Mouse (Mus musculus) intestine, embryonic 15.5 days (tissue): Measurements from ENCODE around the gene Prep. TPM values are rescaled to one million over a fixed set of nuclear protein-coding genes. Genes with fewer than 3 reads are reported as not detected.

Experiments
- ATAC-seq: fragments of 200-750 bp; cut with Nextera tagmentation; 2 replicates; pipeline ENCODE4 v1.8.0; 2017; ENCODE audit warnings: moderate TSS enrichment, moderate library complexity
- H3K27ac ChIP-seq: fragments of 300-500 bp; sonication (generic); 2 replicates; pipeline ENCODE4 v1.5.1; 2015; ENCODE audit warnings: mild to moderate bottlenecking, inconsistent platforms
- H3K27me3 ChIP-seq: fragments of 300-500 bp; sonication (generic); replicated peaks from 2 replicates; pipeline ENCODE4 v1.6.1; 2015; ENCODE audit warnings: inconsistent platforms
- H3K36me3 ChIP-seq: fragments of 300-500 bp; sonication (generic); 2 replicates; pipeline ENCODE4 v1.6.1; 2015; ENCODE audit warnings: inconsistent platforms
- H3K4me1 ChIP-seq: fragments of 300-500 bp; sonication (generic); replicated peaks from 2 replicates; pipeline ENCODE4 v1.6.1; 2015; ENCODE audit warnings: inconsistent platforms
- H3K4me2 ChIP-seq: fragments of 300-500 bp; sonication (generic); replicated peaks from 2 replicates; pipeline ENCODE4 v1.6.1; 2015; ENCODE audit warnings: mild to moderate bottlenecking, inconsistent platforms
- H3K4me3 ChIP-seq: fragments of 300-500 bp; sonication (generic); replicated peaks from 2 replicates; pipeline ENCODE4 v1.5.1; 2015; ENCODE audit warnings: inconsistent platforms
- H3K9ac ChIP-seq: fragments of 300-500 bp; sonication (generic); 2 replicates; pipeline ENCODE4 v1.6.1; 2015; ENCODE audit warnings: inconsistent platforms
- H3K9me3 ChIP-seq: fragments of 300-500 bp; sonication (generic); 2 replicates; pipeline ENCODE4 v1.6.1; 2016; ENCODE audit warnings: inconsistent platforms
- WGBS: fragments of 180-500 bp; shearing (Covaris S2); methylation state at CpG from one replicate; pipeline ENCODE4 v1.1.7; 2015; 5-methylcytosine and 5-hydroxymethylcytosine counted together
- polyA plus RNA-seq: library from polyadenylated mRNA; unstranded; fragments of >200 nt; fragmentation: Nextera tagmentation; extraction: Ambion mirVana; gene quantifications from 2 replicates; pipeline ENCODE4 v1.2.1, GENCODE M21; 2015

Gene Prep
- polyA plus RNA-seq, 1 experiment from 2014 or later, result 25.4 TPM

DNA sequence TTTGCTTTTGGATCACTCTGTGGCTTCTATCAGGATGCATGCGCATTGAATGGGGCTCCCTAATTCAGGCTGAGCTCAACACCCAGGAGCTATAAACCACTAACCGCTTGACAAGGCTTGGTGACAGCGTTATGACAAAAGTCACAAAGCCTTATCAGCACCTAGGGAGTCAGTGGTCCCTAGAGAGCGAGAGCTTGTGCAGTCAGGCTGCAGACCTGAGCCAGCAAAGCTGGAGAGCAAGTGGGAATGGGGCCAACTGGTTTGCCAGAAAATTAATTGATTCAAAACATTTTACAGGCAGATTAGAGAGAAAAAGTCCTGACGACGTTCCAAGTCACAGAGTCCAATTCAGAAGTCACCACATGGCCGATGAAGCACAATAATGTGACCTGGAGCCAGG is 37.1 kb downstream of the Prep start:
- H3K9ac ChIP-seq, result no peak overlapping the region
- ATAC-seq, result no peak
- no peaks in the 10 kb centered on the region for H3K9me3 ChIP-seq
- 57% methylated on average over 7 of the region's 7 CpGs for WGBS
- H3K4me1 ChIP-seq, result no peaks in the 10 kb centered on the region
- H3K27ac ChIP-seq, result no peak overlapping the region
- no peak overlapping the region for H3K4me2 ChIP-seq
- H3K27me3 ChIP-seq, result no peaks in the 10 kb centered on the region
- H3K36me3 ChIP-seq, result peaks cover 11% of the 10 kb centered on the region; the same call in 1 of the 2 replicates
- H3K4me3 ChIP-seq, result no peak overlapping the region

DNA sequence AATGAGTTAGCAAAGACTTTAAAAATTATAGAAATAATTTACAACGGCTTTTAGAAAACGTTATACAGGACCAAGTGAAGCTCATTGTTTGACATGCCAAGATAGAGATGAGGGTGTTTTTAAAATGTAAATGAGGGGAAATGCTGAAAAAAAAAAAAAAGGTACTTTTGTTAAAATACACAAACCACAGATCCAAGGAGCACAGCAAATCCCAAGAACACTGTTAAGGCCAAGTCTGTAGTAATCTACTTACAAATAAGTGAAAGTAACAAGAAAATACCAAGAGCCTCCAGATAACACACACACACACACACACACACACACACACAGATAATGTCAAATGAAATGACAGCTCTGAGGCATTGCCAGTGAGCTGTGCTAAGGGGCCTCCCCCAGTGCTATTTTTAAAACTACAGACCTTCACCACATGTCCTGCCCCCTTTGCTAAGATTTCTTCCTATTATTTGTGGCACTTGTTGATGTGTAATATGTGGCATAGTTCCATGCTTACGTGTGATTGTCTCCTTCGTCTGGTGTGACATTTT is 37.6 kb downstream of the Prep start:
- no peak for ATAC-seq
- no peak overlapping the region for H3K27ac ChIP-seq
- H3K4me2 ChIP-seq, result no peak overlapping the region
- H3K4me1 ChIP-seq, result no peaks in the 10 kb centered on the region
- peaks cover 11% of the 10 kb centered on the region; the same call in 1 of the 2 replicates for H3K36me3 ChIP-seq
- H3K4me3 ChIP-seq, result no peak overlapping the region
- WGBS, result 81% methylated on average over 4 of the region's 4 CpGs
- H3K9me3 ChIP-seq, result no peaks in the 10 kb centered on the region
- no peak overlapping the region for H3K9ac ChIP-seq
- no peaks in the 10 kb centered on the region for H3K27me3 ChIP-seq

DNA sequence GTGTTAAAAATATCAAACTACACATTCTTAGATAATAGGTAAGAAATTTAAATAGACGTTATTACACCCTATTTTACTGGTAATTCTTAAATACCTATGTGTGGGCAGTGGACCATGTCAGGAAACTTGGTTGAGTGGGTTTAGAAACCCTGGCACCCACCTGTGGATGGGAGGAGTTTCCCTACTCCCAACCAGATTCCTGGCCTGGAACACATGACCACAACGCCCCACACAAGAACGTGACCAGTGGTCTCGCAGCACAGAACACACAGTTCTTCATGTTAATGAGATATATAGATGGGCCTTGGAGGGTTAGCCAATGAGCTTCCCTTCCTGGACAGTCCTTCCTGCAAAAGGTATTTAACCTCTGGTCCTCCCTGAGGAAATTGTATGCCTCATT is 39.5 kb downstream of the Prep start:
- H3K9ac ChIP-seq, result no peak overlapping the region
- H3K27me3 ChIP-seq, result no peaks in the 10 kb centered on the region
- 91% methylated on average over 4 of the region's 4 CpGs for WGBS
- no peak for ATAC-seq
- H3K9me3 ChIP-seq, result no peaks in the 10 kb centered on the region
- H3K4me1 ChIP-seq, result no peaks in the 10 kb centered on the region
- H3K36me3 ChIP-seq, result peaks cover 11% of the 10 kb centered on the region; the same call in 1 of the 2 replicates
- no peak overlapping the region for H3K4me2 ChIP-seq
- no peak overlapping the region for H3K4me3 ChIP-seq
- H3K27ac ChIP-seq, result no peak overlapping the region

DNA sequence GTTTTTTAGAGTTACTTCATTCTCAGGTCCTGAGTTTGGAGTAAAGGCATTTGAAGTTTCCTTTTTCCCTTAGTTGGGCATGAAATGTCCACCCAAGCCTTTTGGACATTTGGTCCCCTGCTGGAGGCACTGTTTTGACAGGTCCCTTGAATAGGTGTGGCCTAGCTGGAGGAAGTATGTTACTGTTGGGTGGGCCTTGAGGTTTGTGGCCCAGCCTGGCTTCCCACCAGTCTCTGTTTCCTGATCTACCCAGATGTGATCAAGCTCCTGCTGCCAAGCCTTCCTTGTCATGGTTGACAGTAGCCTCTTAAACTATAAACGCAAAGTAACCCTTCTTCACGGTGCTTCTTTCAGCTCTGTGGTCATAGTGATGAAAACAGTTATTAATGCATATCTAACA is 40.3 kb downstream of the Prep start:
- Histone ChIP-seq H3K4me1 (no peaks in the 10 kb centered on the region), H3K9me3 (no peaks in the 10 kb centered on the region), H3K27me3 (no peaks in the 10 kb centered on the region), H3K27ac (no peak overlapping the region), H3K4me3 (no peak overlapping the region), H3K9ac (no peak overlapping the region), H3K36me3 (peaks cover 11% of the 10 kb centered on the region; the same call in 1 of the 2 replicates), H3K4me2 (no peak overlapping the region)
- 84% methylated on average over 2 of the region's 2 CpGs for WGBS
- ATAC-seq, result no peak

DNA sequence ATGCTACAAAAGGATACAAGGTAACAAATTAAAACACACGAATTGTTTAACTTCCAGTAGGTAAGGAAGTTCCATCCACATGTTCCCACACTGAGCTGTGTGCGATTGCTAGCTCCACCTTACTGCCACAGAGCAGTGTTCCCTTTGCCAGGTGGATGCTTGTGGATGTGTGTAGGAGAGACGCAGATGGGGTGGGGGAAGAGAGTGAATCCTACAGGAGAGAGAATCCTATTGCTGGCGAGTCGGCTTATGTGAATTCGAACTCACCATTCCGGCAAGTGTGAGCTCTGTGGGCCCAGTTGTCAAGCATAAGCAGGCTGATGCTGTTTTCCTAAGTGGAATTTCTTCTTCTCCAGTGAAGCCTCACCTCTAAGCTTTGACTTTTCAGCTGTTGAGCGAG is 42.0 kb downstream of the Prep start:
- Histone ChIP-seq H3K36me3 (peaks cover 11% of the 10 kb centered on the region; the same call in 1 of the 2 replicates), H3K9ac (no peak overlapping the region), H3K9me3 (no peaks in the 10 kb centered on the region), H3K4me3 (no peak overlapping the region), H3K27me3 (no peaks in the 10 kb centered on the region), H3K4me2 (no peak overlapping the region), H3K27ac (no peak overlapping the region), H3K4me1 (0 out of 2 replicates have a peak, but pooled peaks cover 3% of the 10 kb centered on the region)
- 93% methylated on average over 8 of the region's 8 CpGs for WGBS
- no peak for ATAC-seq

DNA sequence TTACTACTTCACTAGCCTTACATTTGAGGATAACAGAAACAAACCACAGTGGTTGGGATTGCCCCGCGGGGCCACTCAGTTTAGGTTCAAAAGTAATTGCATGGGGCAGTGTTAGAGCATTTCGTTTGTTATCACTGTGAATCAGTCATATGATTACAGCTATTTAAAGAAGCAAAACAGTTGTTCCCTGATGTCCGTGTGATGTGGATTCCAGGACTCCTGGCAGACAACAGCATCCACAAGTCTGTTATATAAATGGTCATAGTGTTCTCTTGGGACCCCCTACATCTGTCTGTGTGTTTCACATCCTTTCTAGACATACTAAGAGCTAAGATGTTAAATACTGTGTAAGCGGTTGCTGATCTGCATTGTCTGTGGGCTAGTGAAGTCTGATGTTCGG is 43.0 kb downstream of the Prep start:
- Histone ChIP-seq H3K27ac (no peak overlapping the region), H3K36me3 (peaks cover 14% of the 10 kb centered on the region; the same call in 1 of the 2 replicates), H3K27me3 (no peaks in the 10 kb centered on the region), H3K9me3 (no peaks in the 10 kb centered on the region), H3K4me2 (no peak overlapping the region), H3K9ac (no peak overlapping the region), H3K4me1 (0 out of 2 replicates have a peak, but pooled peaks cover 3% of the 10 kb centered on the region), H3K4me3 (no peak overlapping the region)
- WGBS, result 83% methylated on average over 6 of the region's 6 CpGs
- ATAC-seq, result no peak

DNA sequence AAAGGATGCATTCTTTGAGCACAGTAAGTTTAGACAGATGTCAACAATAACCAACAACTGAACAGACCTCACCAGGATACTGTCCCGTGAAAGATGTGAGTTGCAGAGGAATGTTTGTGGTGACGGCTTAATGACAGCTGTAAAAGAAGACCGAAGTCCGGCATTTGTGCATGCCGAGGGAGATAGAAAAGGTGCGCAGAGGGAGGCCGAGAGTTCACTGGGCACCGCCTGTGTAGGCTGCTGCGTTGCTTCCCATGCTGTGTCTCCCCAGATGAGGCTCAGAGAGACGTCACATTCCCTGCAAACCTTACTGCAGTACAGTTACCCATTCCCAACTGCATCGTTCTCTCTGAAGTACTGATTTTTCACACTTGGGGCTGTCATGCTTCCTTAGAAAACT is 45.9 kb downstream of the Prep start:
- 52% methylated on average over 11 of the region's 11 CpGs for WGBS
- H3K4me2 ChIP-seq, result no peak overlapping the region
- H3K9me3 ChIP-seq, result no peaks in the 10 kb centered on the region
- no peak overlapping the region for H3K27ac ChIP-seq
- H3K9ac ChIP-seq, result no peak overlapping the region
- ATAC-seq, result peak; percentile 94
- no peak overlapping the region for H3K4me3 ChIP-seq
- no peaks in the 10 kb centered on the region for H3K27me3 ChIP-seq
- H3K4me1 ChIP-seq, result 0 out of 2 replicates have a peak, but pooled peaks cover 3% of the 10 kb centered on the region
- peaks cover 24% of the 10 kb centered on the region for H3K36me3 ChIP-seq

DNA sequence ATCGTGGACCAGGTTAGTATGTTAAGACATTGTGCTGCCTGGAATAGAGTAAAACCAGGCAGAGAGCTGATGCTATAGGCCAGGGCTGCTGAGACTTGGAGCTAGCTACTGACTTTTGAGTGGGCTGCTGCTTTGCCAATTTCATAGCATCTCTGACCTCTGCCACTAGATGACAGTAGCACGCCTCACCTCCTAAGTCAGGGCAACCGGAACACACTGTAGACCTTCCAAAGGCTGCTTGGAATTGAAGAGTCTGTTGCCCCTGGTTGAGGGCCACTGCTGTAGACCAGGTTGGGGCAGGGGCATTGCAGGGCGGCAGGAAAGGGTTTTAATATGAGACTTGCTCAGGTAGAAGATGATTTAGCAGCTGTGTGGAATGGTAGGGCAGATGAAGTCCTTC is 47.5 kb downstream of the Prep start:
- ATAC-seq, result peak; percentile 26; the same call in 1 of the 2 replicates
- Histone ChIP-seq H3K36me3 (peaks cover 22% of the 10 kb centered on the region), H3K27ac (no peak overlapping the region), H3K4me2 (no peak overlapping the region), H3K4me3 (no peak overlapping the region), H3K9me3 (no peaks in the 10 kb centered on the region), H3K9ac (no peak overlapping the region), H3K4me1 (0 out of 2 replicates have a peak, but pooled peaks cover 3% of the 10 kb centered on the region), H3K27me3 (no peaks in the 10 kb centered on the region)
- WGBS, result 80% methylated on average over 4 of the region's 4 CpGs

DNA sequence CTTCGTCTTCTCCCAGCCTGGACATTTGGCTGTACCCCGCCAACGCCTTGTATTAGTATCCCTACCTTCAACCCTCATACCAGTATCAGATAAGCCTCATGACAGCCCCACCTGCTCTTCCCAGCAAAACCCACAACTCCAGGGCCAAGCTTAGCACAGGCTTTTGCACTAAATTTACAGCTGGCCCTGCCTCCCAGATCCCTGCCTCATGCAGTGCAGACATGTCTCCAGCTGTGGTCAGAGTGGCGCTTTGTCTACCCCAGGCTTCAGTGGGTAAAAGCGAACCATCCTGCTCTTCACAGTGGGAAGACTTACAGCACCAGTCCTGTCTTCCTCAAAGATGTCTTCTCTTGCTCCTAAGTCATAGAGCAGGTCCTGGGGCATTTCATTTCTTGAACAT is 49.8 kb downstream of the Prep start:
- Histone ChIP-seq H3K9me3 (no peaks in the 10 kb centered on the region), H3K4me2 (no peak overlapping the region), H3K4me1 (0 out of 2 replicates have a peak, but pooled peaks cover 3% of the 10 kb centered on the region), H3K4me3 (no peak overlapping the region), H3K27me3 (no peaks in the 10 kb centered on the region), H3K9ac (no peak overlapping the region), H3K27ac (no peak overlapping the region), H3K36me3 (peaks cover 31% of the 10 kb centered on the region)
- WGBS, result 96% methylated on average over 5 of the region's 5 CpGs
- ATAC-seq, result no peak

DNA sequence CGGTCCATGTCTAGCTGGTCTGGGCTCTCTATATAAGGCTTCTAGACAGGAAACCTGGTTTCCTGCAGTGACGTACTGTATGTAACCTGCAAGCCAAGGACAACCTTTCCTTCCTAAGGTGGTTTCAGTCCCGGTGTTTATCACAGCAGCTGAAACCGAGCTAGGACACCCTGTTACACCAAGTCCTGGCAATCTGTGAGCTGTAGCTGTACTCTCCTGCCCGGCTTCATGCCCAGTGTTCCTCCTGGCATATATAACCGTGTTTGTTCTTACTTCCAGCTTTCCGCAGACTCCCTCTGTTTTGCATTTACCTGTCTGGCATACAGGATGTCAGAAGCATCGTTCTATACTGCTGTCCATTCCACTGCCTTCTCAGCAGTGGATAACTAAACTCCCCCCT is 51.4 kb downstream of the Prep start:
- 91% methylated on average over 8 of the region's 8 CpGs for WGBS
- Histone ChIP-seq H3K27ac (no peak overlapping the region), H3K27me3 (no peaks in the 10 kb centered on the region), H3K4me2 (no peak overlapping the region), H3K9ac (no peak overlapping the region), H3K4me3 (no peak overlapping the region), H3K36me3 (peaks cover 35% of the 10 kb centered on the region), H3K4me1 (no peaks in the 10 kb centered on the region), H3K9me3 (no peaks in the 10 kb centered on the region)
- no peak for ATAC-seq

DNA sequence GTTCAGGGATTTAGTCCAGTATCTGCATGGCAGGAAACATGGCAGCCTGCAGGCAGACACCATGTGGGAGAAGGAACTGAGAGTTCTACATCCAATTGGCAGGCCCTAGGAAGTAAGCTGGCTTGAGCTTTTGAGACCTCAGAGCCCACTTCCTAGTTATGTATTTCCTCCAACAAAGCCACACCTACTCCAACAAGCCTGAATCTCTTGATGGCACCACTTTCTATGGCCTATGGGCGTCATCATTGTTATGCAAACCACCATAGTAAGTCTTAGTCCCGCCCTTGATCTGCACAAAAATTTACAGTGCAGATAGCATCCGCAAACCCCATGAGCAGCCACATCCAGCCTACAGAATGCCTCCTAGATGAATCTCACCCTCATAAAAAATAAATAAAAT is 54.6 kb downstream of the Prep start:
- ATAC-seq, result no peak
- Histone ChIP-seq H3K4me3 (no peak overlapping the region), H3K4me2 (no peak overlapping the region), H3K9me3 (no peaks in the 10 kb centered on the region), H3K9ac (no peak overlapping the region), H3K27ac (no peak overlapping the region), H3K4me1 (no peaks in the 10 kb centered on the region), H3K27me3 (no peaks in the 10 kb centered on the region), H3K36me3 (peaks cover 25% of the 10 kb centered on the region)
- 92% methylated on average over 3 of the region's 3 CpGs for WGBS

DNA sequence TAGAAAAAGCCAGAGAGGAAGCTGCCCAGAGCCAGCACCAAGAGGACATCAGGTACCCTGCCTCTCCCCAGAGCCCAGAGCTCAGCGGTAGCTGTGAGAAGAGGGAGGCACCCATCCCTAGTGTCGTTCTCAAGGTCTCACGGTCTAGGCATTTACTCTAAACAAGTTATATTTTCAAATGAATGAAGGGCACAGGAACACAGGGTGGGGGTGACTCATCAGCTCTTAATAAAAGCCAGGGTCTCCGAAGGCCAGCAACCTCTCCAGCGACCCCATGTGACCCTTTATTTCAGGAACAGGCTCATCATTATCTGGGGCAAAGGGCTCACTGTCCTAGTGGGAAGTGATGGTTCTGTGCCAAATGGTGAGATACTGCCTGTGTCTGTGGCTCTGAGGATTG is 55.5 kb downstream of the Prep start:
- H3K9ac ChIP-seq, result no peak overlapping the region
- H3K36me3 ChIP-seq, result peaks cover 17% of the 10 kb centered on the region
- 51% methylated on average over 5 of the region's 5 CpGs for WGBS
- H3K27ac ChIP-seq, result no peak overlapping the region
- H3K4me3 ChIP-seq, result no peak overlapping the region
- ATAC-seq, result no peak
- no peak overlapping the region for H3K4me2 ChIP-seq
- H3K9me3 ChIP-seq, result no peaks in the 10 kb centered on the region
- no peaks in the 10 kb centered on the region for H3K4me1 ChIP-seq
- H3K27me3 ChIP-seq, result no peaks in the 10 kb centered on the region

DNA sequence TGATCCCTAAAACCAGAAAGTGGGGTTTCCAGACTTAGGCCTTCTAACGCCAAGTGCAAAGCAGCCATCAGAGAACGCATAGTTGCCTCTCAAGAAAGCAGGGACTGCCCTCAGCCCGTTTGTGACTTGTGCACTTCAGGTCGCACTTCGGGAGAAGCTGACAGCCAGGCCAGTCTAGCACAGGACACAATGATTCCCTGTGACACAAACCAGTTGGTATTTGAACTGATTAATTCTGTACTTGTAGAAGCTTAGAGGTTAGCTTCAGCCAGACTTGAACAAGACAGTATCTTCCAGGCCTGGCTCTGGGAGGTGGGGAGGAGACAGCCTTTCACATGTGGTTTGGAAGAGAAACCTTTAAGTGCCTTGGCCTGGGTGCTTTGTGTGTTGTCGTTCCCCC is 56.0 kb downstream of the Prep start:
- peaks cover 18% of the 10 kb centered on the region for H3K36me3 ChIP-seq
- H3K9me3 ChIP-seq, result no peaks in the 10 kb centered on the region
- H3K27me3 ChIP-seq, result no peaks in the 10 kb centered on the region
- 67% methylated on average over 6 of the region's 6 CpGs for WGBS
- ATAC-seq, result no peak
- no peaks in the 10 kb centered on the region for H3K4me1 ChIP-seq
- H3K9ac ChIP-seq, result no peak overlapping the region
- H3K4me3 ChIP-seq, result no peak overlapping the region
- no peak overlapping the region for H3K4me2 ChIP-seq
- no peak overlapping the region for H3K27ac ChIP-seq
